Mouse (Mus musculus) B cell, adult 2 months (primary cell): ENCODE measurements around the gene Anxa3.

Source experiments
- DNase-seq, 2 experiments: peaks; one replicate each; pipeline ENCODE4 v3.0.0; 2022

Anxa3 gene

GRCm38 (mm10) chr5:96848386-96848785, 55.2 kb downstream of the Anxa3 start:
- DNase-seq: no peak

DNA sequence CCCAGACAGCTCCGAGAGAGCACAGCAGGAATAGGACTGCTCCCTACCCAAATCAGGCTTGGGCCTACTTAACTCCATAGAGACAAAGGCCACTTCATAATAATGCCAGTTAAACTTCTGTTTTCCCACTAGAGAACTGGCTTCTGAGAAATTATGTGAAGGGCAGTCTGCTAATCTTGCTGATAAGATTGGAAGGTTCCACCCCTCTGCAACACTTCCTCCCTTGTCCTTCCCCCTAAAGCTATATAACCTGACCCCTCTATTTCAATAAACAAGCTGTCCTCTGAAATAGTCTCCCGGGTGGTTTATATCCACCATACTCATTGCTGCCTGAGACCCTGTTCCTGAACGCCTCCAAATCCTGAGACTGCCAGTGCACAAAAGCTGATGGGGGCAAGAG, 56.1 kb downstream of the Anxa3 start:
- DNase-seq: no peak

DNA sequence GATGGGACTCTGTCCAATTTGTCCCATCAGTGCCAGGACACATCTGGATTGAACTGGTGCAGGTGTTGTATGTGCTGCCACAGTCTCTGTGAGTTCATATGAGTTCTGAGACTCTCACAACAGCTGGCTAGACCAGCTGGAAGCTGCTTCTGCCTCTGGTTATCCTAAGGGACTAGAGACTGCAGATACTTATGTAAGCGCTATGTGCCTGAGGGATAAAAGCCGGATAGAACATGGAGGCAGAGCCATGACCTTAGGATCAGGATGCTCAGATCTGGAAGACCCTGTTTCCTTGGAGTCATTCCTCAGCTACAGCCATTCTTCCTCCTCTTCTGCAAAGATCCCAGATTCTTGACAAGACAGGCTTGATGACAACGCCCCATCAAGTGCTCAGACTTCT, 60.3 kb downstream of the Anxa3 start:
- no peak for DNase-seq

DNA sequence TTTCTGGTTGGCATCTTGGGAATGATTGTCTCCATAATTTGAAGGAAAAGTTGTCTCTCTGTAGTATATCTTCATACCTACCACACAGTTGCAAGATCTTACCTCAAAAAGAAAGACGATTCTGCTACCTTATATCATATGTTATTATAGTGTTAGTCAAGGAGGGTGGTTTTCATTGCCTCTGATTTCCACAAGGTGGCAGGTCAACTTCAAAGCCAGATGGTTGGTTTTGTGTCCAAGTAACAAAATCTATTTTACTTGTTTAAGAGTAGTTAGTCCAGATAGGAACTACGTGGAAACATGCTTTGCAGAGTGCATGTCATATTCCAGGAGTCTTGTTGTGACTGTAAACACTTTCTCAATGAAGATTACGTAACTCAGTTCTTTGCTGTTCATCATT, 61.2 kb downstream of the Anxa3 start:
- peak; percentile 20 to 26 for DNase-seq

DNA sequence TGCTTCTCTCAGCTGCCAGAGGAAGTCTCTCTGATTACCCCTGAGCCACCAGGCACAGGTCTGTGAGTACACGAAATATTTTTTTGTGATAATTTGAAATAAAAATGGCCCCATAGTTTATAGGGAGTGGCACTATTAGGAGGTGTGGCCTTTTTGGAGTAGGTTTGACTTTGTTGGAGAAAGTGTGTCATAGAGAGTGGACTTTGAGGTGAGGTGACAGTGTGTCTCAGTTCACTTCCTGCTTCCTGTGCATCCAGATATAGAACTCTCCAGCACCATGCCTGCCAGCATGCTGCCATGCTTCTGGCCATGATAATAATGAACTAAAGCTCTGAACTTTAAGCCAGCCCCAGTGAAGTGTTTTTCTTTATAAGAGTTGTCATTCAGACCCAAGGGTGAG, 66.8 kb downstream of the Anxa3 start:
- DNase-seq: no peak

- peak in 1 of 2 experiments; percentile 10 for DNase-seq
Observed at GRCm38 (mm10) chr5:96867171-96867570, 74.0 kb downstream of the Anxa3 start.

DNA sequence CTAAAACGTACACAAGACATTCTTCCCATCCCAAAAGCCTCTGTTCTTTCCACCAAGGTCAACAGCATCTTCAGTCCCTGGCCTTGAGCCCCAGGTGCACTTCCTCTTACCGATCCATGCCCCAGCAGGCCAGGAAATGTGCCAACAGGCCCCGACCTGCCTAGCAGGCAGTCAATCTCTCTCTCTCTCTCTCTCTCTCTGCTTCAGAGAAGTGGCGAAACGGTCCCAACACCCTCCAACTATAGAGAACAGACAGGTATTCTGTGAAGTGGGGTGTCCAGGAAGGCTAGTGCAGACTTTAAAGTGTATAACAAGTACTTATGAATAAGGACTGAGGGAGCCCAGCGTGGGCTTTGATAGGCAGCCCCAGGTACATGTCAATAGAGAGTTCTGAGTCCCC, 75.8 kb downstream of the Anxa3 start:
- peak; percentile 10 to 17 for DNase-seq

DNA sequence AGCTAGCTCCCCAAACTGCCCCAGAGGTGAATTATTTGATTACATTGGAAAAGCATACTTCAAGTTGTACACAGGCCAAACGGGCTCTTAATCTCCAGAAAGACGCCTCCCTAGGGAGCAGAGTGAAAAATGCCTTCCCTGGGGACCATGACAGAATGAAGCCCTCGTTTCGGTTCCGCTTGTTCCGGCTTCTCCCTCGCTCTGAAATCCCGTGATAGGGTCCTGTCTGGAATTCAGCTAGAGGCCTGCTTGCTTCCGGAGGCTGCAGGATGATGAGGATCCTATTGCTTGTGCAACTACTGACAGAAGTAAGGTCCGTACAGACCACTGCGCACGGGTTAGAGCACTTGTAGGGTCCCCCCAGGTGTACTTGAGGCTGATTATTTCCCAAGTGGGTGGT, 77.9 kb downstream of the Anxa3 start:
- no peak for DNase-seq

GRCm38 (mm10) chr5:96878178-96878577, 85.0 kb downstream of the Anxa3 start:
- DNase-seq: peak; percentile 75 to 81

GRCm38 (mm10) chr5:96878851-96879540, 85.9 kb downstream of the Anxa3 start:
- DNase-seq: no peak

DNA sequence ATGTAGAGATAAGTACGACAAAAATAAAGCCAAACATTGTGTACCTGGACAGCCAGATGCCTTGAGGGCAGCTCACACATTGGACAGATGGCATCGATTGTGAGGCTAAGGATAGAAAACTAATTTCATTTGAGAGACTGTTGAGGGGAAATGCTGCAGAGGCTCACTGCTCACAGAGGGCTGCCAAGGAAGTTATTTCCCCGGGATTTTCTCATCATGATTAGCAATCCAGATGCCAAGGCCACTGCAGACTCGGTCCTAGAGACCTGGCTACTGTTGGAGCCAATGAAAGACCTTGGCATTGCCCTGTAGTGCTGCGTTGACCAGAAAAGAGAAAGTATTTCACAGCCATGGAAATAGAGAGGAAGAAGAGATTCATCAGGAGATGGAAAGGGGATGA, 87.1 kb downstream of the Anxa3 start:
- DNase-seq: no peak

DNA sequence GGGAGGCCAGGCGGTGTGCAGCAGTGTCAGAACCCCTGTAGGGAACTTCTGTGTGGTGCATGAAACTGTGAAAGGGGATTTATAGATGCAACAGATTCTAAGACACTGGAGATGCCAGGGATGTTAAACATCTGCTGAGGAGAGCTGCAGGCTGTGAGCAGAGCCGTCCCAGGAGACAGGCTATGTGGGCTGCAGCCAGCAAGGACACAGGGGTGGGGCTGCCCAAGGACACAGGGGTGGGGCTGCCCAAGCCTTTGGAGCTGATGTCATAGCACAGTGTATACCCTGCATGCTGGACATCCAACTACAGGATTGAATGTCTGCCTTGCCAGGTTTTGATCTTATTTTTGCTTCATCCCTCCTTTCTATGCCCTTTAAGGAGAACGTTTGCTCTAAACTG, 88.0 kb downstream of the Anxa3 start:
- no peak for DNase-seq

DNA sequence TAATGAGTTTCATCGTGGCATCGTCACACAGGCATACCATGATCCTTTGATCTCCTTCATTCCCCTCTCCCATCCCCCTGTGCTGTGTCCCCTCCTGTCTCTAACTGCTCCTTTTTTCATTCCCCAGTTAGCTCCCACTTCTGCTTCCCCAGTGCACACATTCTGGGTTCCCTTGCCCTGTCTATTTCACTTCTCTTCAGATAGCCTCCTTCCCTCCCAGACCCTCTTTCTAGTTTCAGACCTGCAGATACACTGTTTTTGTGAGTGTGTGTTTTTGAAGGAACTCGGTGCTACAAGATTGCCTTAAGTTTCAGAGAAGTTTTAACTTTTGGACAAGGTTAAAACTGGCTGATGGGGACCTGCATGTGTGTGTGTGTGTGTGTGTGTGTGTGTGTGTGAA, 88.5 kb downstream of the Anxa3 start:
- no peak for DNase-seq

- DNase-seq: no peak
Observed at GRCm38 (mm10) chr5:96885202-96885601, 92.1 kb downstream of the Anxa3 start.

DNA sequence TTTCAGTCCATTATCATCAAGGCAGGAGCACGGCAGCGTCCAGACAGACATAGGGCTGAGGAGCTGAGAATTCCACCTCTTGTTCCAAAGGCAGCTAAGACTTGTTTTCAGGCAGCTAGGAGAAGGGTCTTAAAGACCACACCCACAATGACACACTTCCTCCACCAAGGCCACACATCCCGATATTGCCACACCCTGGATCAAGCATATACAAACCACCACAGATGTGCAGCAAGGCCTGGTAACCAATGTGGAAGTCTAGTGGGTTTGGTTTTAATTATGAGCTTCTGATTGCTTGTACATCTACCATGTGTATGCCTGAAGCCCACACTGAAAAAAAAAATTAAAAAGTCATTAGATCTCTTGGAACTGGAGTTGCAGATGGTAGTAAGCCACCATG, 95.3 kb downstream of the Anxa3 start:
- no peak for DNase-seq

- no peak for DNase-seq
Observed at GRCm38 (mm10) chr5:96890367-96890766, 97.2 kb downstream of the Anxa3 start.
